Comparison of ENCODE assay signal across 8 mouse cellular contexts in genomic region chr4:150569135-150569833, GRCm38 (mm10).
DNase-seq lines count a peak whose midpoint lies in the region; ATAC-seq lines count a peak whose summit lies in the region.

No protein-coding gene starts in this region.

- H3K4me3 ChIP-seq in hindbrain, embryonic 14.5 days (replicated peaks; ENCODE audit: low read length) = peak overlapping the region; percentile 70

- H3K9me3 ChIP-seq in hindbrain, embryonic 14.5 days (ENCODE audit: control insufficient read depth, low read length) = no peaks in the 10 kb centered on the region

- DNase-seq in ZHBTc4 (ENCODE audit: low read depth, low spot score) = peak; percentile 72
- peak; percentile 78 to 81 for DNase-seq in cerebellum, postnatal 36 days
- peak; percentile 65 to 70 for DNase-seq in frontal cortex, postnatal 36 days (ENCODE audit: low spot score in 2 of 2)
- peak; percentile 63 for DNase-seq in hindbrain, embryonic 14.5 days (ENCODE audit: low spot score)
- DNase-seq in left cerebral cortex, postnatal 10 days (ENCODE audit: extremely low spot score in 1 of 2, low spot score in 2 of 2) = peak; percentile 42 to 83
- peak; percentile 60 to 71 for DNase-seq in right cerebral cortex, adult 2 months (ENCODE audit: low spot score in 2 of 2)
- peak; percentile 78 for DNase-seq in urinary bladder, adult 2 months (ENCODE audit: low spot score)

- WGBS in hindbrain, embryonic 14.5 days = under 1% methylated on average over 71 of the region's 73 CpGs

- peak overlapping the region; percentile 91 for H3K4me2 ChIP-seq in hindbrain, embryonic 14.5 days (replicated peaks)

- peak; percentile 89 for ATAC-seq in hindbrain, embryonic 14.5 days (ENCODE audit: low FRiP score)
- peak; percentile 44 for ATAC-seq in megakaryocyte, adult 5-6 weeks (ENCODE audit: poor library complexity, severe bottlenecking)

- H3K27ac ChIP-seq in hindbrain, embryonic 14.5 days = peak overlapping the region; percentile 95

- no peaks in the 10 kb centered on the region for H3K27me3 ChIP-seq in hindbrain, embryonic 14.5 days (ENCODE audit: control insufficient read depth, insufficient read depth, low read length)

- intact Hi-C loops in left cerebral cortex, postnatal 10 days (cut with DNase I) = no loop called here

- H3K4me1 ChIP-seq in hindbrain, embryonic 14.5 days (replicated peaks; ENCODE audit: control insufficient read depth, insufficient read depth, low read length) = peaks cover 35% of the 10 kb centered on the region

- H3K9ac ChIP-seq in hindbrain, embryonic 14.5 days = peak overlapping the region; percentile 94

- H3K36me3 ChIP-seq in hindbrain, embryonic 14.5 days (replicated peaks; ENCODE audit: control insufficient read depth, insufficient read depth) = 0 out of 2 replicates have a peak, but pooled peaks cover 24% of the 10 kb centered on the region

Comparison
In these comparisons a context has a peak if more than half of its experiments do, and no peak if none do; other contexts are left out.
1. Peak in every context shown above with its lines: DNase-seq, ATAC-seq, H3K4me3 ChIP-seq and H3K27ac ChIP-seq.